Mouse (Mus musculus): ENCODE measurements around the gene Erp44.

The Erp44 gene

GRCm38 (mm10) chr4:48279498-48280134 is at the start of gene Erp44, which contains the start of gene Invs:
TSS of gene Erp44 (minus strand) at chr4:48279558.
TSS of gene Invs (plus strand) at chr4:48279760.
- in situ Hi-C loops (cut with MboI, MseI) = no loop called here

DNA sequence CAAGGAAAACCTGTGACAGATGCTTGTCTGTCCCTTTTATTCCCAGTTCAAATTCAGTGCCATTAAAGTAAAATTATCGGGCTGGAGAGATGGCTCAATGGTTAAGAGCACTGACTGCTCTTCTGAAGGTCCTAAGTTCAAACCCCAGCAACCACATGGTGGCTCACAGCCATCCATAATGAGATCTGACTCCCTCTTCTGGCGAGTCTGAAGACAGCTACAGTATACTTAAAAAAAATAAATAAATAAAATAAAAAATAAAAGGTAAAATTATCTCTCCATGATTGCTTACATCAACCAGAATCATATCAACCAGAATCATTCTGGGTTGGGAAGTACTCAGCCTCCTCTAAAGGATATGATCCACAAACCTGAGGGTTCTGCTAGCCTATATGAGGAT is 48.7 kb upstream of the Erp44 start:
- in situ Hi-C loops (cut with MboI, MseI) = no loop called here

- in situ Hi-C loops (cut with MboI, MseI) = no loop called here
Measured at GRCm38 (mm10) chr4:48327192-48327591, 47.8 kb upstream of the Erp44 start.

GRCm38 (mm10) chr4:48322095-48322494 is 42.7 kb upstream of the Erp44 start:
- in situ Hi-C loops (cut with MboI, MseI) = no loop called here

DNA sequence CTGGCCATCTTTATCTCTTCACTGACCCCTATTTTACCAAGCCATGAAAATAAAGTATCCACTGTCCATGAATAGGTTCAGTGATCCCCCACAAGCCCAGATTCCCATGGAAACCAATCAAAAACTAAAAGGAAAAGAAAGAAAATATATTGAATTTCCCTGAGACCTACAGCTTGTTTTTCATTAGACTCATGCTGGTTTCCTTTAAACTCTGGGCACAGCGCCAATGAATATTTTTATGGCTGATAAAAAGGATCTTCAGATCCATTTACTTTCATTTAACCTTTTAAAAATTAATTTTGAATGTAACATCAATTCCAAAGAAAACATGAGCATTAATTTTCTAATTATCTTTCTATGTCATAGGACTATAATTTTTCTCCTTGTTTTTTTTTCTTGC is 41.9 kb upstream of the Erp44 start:
- in situ Hi-C loops (cut with MboI, MseI) = no loop called here

DNA sequence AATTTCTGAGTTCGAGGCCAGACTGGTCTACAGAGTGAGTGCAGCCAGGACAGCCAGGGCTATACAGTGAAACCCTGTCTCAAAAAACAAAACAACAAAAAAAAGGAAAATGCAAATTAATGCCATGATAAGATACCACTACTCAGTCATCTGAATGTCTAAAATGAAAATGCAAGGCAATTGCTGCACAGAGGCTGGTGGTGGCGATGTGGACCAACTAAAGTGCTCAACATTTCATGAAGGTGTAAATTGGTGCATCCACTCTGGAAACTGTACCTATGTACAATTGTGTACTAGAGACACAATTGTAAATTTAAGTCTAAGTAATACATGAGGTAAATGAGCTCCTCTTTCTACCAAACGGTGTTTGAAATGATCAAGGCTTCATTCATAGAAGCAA is 36.7 kb upstream of the Erp44 start:
- in situ Hi-C loops (cut with MboI, MseI) = no loop called here

DNA sequence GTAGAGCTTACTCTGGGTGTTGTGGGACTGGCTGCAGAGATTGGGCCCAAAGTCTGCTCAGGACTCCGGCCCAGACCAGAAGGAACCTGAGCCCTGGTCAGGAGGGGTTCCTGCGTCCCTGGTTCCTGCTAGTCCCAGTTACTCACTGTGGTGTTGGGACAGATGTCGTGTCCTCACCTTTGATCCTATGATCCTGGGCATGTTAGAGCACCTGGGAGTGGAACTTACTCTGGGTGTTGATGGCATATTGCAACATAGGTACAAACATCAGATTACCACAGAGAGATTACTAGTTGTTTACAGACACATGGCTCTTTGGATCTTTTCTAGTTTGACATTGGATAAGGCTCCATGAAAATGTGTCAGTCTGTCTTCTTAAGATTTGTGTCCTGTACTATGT is 35.5 kb upstream of the Erp44 start:
- in situ Hi-C loops (cut with MboI, MseI) = no loop called here

DNA sequence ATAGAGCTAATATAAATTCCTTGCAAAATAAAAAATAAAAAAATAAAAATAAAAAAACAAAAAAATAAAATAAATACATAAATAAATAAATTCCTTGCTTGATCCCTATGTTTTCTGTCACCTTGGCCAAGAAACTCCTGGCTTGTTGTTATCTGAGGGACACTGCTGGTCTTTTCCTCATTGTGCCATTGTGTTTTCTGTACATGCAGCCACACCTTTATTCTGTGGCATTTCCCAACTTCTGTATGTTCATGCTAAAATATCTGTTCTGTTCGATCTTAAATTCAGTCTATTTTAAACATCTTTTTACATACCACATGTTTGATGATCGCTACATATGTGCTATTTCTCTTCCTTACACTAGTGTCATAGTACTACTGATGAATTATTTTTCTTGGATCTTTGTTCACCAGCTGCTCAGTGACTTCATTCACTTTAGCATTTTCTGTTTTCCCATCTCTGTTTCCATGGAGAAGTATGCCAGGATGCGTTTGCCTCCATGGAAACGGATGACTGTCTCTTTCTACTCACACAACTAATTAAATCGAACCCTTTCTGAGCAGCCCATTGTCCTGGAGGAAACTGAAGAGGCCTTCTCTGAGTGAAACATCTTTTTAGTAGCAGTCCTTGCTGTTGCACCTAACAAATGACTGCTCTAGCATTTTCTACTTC is 7.9 kb upstream of the Erp44 start:
- in situ Hi-C loops (cut with MboI, MseI) = no loop called here

DNA sequence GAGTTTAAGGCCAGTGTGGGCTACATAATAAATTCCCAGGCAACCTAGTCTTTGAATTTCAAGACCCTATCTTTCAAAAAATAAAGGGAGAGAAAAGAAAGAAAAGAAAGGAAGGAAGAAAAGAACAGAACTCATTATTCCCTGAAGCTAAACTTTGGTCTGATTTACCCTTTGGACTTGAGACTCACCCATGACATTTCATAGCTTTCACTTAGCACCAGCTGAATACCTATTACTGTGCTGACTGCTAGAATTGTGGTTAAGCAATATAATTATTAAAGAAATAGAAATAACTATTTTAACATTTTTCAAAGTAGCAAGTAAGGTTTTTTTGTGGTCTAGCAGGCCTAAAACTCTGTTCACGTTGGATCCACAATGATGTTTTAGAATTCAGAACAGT is 1.8 kb upstream of the Erp44 start:
- in situ Hi-C loops (cut with MboI, MseI) = no loop called here

GRCm38 (mm10) chr4:48278757-48279497 is 431 bp downstream of the Erp44 start:
- in situ Hi-C loops (cut with MboI, MseI) = no loop called here

DNA sequence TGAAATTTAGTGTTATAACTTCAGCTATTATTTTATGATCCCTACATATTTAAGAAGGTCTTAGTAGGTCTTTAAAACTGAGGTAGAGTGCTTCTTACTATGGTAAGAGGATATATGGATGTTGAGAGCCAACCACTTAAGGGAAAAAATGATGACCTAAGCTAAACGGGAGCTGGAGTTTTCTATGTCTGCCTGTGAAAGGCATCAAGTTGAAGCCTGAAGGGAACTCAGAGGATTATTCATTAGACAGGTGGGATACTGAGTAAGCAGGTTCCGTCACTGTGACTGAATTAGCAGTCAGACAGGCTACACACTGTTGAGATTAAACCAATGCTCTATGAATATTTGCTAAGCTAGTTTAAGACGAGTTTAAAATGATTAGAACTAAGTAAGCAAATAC is 2.3 kb downstream of the Erp44 start:
- in situ Hi-C loops (cut with MboI, MseI) = no loop called here

- in situ Hi-C loops (cut with MboI, MseI) = no loop called here
Measured at GRCm38 (mm10) chr4:48275736-48276135, 3.6 kb downstream of the Erp44 start.

DNA sequence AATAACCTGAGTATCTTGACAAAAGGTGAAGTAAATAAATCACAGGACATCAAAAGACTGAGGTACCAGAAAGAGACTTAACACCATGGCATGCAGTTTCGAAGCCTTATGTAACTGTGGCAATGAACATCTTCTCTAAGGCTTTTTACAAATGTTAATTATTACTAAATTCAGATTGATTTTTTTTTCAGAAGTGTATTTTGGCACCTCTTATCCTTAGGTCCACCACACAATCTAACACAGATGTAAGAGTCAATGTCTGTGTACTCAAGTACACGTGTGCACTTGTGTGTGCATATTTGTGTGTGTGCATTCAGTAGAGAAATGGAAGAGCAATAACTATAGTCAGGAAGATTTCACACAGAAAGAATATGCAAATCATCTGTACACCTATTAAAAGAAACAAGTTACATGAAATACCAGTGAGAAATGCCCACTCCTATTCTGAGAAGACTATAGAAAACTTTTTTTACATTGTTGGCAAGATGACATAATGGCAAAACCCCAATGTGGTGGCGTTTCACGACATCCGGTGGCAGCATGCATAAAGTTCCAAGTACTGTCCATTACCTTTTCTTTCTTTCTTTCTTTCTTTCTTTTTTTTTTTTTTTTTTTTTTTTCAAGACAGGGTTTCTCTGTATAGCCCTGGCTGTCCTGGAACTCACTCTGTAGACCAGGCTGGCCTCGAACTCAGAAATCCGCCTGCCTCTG is 6.1 kb downstream of the Erp44 start:
- in situ Hi-C loops (cut with MboI, MseI) = no loop called here

DNA sequence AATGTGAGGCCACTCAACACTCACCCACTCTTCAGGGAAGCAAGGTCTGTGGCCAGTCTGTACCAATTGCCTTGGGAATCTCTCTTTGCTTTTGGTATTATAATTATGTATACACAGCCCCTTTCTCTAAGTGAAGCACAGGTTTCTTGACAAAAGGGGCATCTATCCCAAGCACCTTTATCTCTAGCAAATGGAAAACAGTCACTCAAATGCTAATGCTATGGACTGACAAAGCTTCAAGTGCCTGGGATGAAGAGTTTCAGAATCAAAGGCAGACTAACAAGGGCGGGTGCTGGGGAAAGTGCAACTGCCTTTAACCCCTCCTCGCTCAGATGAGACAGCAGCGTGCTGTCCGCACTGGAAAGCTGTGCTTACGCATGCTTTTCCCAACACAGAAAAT is 7.5 kb downstream of the Erp44 start:
- in situ Hi-C loops (cut with MboI, MseI) = no loop called here

GRCm38 (mm10) chr4:48270532-48270931 is 8.8 kb downstream of the Erp44 start:
- in situ Hi-C loops (cut with MboI, MseI) = no loop called here

GRCm38 (mm10) chr4:48268127-48268526 is 11.2 kb downstream of the Erp44 start:
- in situ Hi-C loops (cut with MboI, MseI) = no loop called here

GRCm38 (mm10) chr4:48267683-48268082 is 11.7 kb downstream of the Erp44 start:
- in situ Hi-C loops (cut with MboI, MseI) = no loop called here

DNA sequence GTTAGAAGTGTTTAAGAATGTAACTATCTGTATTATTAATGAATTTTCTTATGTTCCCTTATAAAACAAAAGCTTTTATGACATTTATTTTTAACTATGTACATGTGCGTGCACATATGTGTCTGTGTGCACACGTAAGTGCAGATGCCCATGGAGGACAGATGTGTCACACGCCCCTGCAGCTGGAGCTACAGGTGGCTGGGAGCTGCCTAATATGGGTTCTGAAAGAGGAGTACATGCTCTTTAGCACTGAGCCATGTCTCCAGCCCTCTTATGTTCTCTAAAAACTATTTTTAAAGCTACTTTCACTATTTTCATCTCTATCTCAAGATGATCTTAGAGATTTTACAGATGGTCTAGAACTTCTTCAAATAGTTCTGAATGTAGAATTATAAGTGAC is 21.3 kb downstream of the Erp44 start:
- in situ Hi-C loops (cut with MboI, MseI) = no loop called here

DNA sequence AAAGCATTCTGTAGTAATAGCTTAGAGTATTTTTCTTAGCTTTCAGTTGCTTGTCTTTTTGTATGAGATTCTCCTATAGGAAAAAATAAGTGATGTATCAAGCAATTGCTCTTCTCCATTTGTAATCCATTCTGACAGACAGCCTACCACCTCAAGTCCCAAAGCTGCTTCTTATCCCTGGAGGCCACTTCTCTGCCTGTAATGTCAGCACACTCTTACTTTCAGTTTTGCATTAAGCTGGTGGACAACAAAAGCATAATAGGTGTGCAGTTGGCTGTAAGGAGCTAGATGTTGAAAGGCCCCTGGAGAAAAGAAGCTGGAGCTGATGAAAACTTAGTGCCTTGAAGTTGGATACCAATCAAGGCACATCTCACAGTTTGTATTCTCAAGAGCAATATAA is 26.1 kb downstream of the Erp44 start:
- in situ Hi-C loops (cut with MboI, MseI) = no loop called here

- in situ Hi-C loops (cut with MboI, MseI) = no loop called here
Measured at GRCm38 (mm10) chr4:48244280-48244679, 35.1 kb downstream of the Erp44 start.

DNA sequence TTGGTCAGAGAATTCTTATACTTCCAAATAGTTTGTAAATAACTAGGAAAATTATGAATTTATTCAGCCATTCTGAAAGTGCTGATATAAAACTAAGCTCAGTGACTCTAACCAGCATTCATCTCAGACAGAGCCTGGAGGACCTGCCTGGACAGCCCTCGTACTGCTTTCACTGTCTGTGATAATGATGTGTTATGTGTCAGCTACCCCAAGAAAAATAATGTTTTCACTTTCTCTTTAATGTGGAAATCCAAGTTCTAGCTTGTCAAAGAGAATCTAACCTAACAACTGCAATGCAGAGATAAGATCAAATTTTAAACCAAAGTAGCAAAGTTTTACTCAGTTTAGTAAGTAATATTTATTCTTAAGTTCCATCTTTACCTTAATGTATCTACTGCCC is 35.6 kb downstream of the Erp44 start:
- in situ Hi-C loops (cut with MboI, MseI) = no loop called here

DNA sequence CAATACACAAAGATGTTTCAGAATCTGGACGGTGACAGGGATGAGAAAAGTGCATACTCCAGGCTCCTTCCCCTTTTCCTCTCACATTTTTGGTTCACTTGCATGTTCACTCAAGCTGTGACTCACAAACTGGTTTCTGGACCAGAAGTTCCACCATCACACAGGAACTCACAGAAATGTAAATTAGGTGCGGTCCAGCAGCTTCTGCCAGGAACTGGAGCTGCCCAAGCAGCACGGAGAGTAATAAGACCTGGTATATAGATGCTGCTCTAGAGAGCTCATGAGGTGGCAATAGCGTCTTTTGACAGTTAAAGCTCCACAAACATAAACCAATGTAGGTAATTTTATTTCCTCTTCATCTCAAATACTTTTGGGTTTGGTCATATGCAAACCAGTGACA is 36.9 kb downstream of the Erp44 start:
- in situ Hi-C loops (cut with MboI, MseI) = no loop called here
